Comparison of ENCODE assay signal across 15 mouse cellular contexts in the genomic region with DNA sequence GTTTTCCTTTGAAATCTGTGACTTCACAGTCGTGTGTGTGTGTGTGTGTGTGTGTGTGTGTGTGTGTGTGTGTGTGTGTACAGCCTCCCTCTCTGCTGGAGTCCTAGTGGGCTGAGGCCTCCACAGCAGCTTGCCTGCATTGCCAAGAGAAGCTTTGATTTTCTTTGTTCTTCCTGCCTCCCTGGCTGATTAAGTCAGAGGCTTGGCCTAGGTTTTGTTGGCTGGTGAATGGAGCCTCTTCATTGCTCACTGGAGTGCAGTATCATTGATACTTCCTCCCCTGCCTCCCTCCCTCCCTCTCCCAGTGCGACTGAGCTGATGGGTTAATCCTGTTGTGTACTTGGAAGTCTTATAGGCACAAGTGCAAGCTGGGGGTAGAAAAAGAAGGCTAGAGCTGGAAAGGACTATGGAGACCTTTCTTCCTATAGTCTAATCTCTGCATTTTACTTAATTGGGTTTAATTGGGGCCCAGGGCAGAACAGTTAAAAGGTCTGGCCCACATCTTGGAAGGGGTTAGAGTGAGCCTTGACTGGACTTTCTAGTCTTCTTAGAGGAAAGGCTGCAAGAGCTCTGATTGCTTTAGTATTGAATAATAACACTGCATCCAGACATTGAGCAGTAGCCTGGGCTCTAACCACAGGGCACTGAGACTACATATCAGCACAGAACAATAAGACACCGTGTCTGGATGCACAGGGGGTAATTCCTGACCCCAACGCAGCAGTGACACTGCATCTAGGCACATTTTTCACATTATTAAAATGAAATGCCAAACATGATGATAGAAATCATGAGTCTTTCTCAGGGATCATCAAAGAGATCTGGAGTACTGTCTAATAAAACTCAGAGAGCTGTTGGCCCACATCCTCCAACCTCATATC.
DNase-seq lines count a peak whose midpoint lies in the region; ATAC-seq lines count a peak whose summit lies in the region.
"Had no signal": no experiment of that assay in that cellular context is flagged by ENCODE, and none has a peak within 500 bp of the region (broad histone marks: within the 10 kb centered on the region; RNA-seq: fewer than 3 reads in every experiment).

No protein-coding gene starts in this region.

- H3K9me3 ChIP-seq in embryonic facial prominence, embryonic 12.5 days: no peaks in the 10 kb centered on the region
- H3K9me3 ChIP-seq in hindbrain, embryonic 13.5 days: no peaks in the 10 kb centered on the region
- H3K9me3 ChIP-seq in midbrain, embryonic 13.5 days: no peaks in the 10 kb centered on the region
- H3K9me3 ChIP-seq: heart, embryonic 13.5 days; liver, embryonic 15.5 days had no signal

- DNase-seq in Muller cell, postnatal 12 days (ENCODE audit: inconsistent ontology term): peak; percentile 78
- DNase-seq in gastrocnemius, postnatal 4 days (ENCODE audit: low spot score in 2 of 2): no peak
- no peak for DNase-seq in kidney, postnatal 10 days
- DNase-seq: adrenal gland, postnatal 25 days; cerebellum, adult 9-11 months had no signal

- H3K27ac ChIP-seq in embryonic facial prominence, embryonic 12.5 days: no peak overlapping the region
- H3K27ac ChIP-seq in hindbrain, embryonic 13.5 days: peak overlapping the region; percentile 66
- peak overlapping the region; percentile 56 for H3K27ac ChIP-seq in midbrain, embryonic 13.5 days
- H3K27ac ChIP-seq: heart, embryonic 13.5 days; liver, embryonic 15.5 days had no signal

- H3K4me2 ChIP-seq in embryonic facial prominence, embryonic 12.5 days (replicated peaks): no peak overlapping the region
- H3K4me2 ChIP-seq in hindbrain, embryonic 13.5 days: no peak overlapping the region
- H3K4me2 ChIP-seq in midbrain, embryonic 13.5 days (replicated peaks): no peak overlapping the region
- H3K4me2 ChIP-seq: heart, embryonic 13.5 days; liver, embryonic 15.5 days had no signal

- 47% methylated on average over 4 of the region's 4 CpGs for WGBS in embryonic facial prominence, embryonic 12.5 days
- 25% methylated on average over 4 of the region's 4 CpGs for WGBS in hindbrain, embryonic 13.5 days
- 10% methylated on average over 4 of the region's 4 CpGs for WGBS in midbrain, embryonic 13.5 days

- no peaks in the 10 kb centered on the region for H3K27me3 ChIP-seq in embryonic facial prominence, embryonic 12.5 days
- no peaks in the 10 kb centered on the region for H3K27me3 ChIP-seq in hindbrain, embryonic 13.5 days
- H3K27me3 ChIP-seq in midbrain, embryonic 13.5 days: peaks cover 7% of the 10 kb centered on the region; the same call in 1 of the 2 replicates
- H3K27me3 ChIP-seq: heart, embryonic 13.5 days; liver, embryonic 15.5 days had no signal

- H3K4me1 ChIP-seq in embryonic facial prominence, embryonic 12.5 days: peaks cover 21% of the 10 kb centered on the region
- H3K4me1 ChIP-seq in hindbrain, embryonic 13.5 days (replicated peaks): peaks cover 14% of the 10 kb centered on the region
- peaks cover 31% of the 10 kb centered on the region for H3K4me1 ChIP-seq in midbrain, embryonic 13.5 days (replicated peaks)
- H3K4me1 ChIP-seq: heart, embryonic 13.5 days; liver, embryonic 15.5 days; megakaryocyte, embryonic 14.5 days had no signal

- ATAC-seq in embryonic facial prominence, embryonic 12.5 days (ENCODE audit: insufficient number of reproducible peaks, insufficient read depth, low FRiP score, low TSS enrichment): peak; percentile 65; the same call in 1 of the 2 replicates
- peak; percentile 73 for ATAC-seq in hindbrain, embryonic 13.5 days (ENCODE audit: low FRiP score)
- peak; percentile 94 for ATAC-seq in midbrain, embryonic 13.5 days
- ATAC-seq in megakaryocyte progenitor cell, adult 5-6 weeks (replicated peaks; ENCODE audit: poor library complexity): no peak
- ATAC-seq in megakaryocyte-erythroid progenitor cell, adult 5-6 weeks (replicated peaks; ENCODE audit: low FRiP score, low TSS enrichment, poor library complexity, severe bottlenecking): no peak
- ATAC-seq: intestine, postnatal 0 days; Patski had no signal

- H3K4me3 ChIP-seq in embryonic facial prominence, embryonic 12.5 days: no peak overlapping the region
- H3K4me3 ChIP-seq in hindbrain, embryonic 13.5 days: no peak overlapping the region
- no peak overlapping the region for H3K4me3 ChIP-seq in midbrain, embryonic 13.5 days (replicated peaks)
- H3K4me3 ChIP-seq: heart, embryonic 13.5 days; liver, embryonic 15.5 days; megakaryocyte, embryonic 14.5 days had no signal

- no peak overlapping the region for H3K9ac ChIP-seq in embryonic facial prominence, embryonic 12.5 days
- H3K9ac ChIP-seq in hindbrain, embryonic 13.5 days: no peak overlapping the region
- H3K9ac ChIP-seq in midbrain, embryonic 13.5 days (replicated peaks): no peak overlapping the region
- H3K9ac ChIP-seq: heart, embryonic 13.5 days; liver, embryonic 15.5 days had no signal

- no peaks in the 10 kb centered on the region for H3K36me3 ChIP-seq in embryonic facial prominence, embryonic 12.5 days
- no peaks in the 10 kb centered on the region for H3K36me3 ChIP-seq in hindbrain, embryonic 13.5 days
- H3K36me3 ChIP-seq in midbrain, embryonic 13.5 days: no peaks in the 10 kb centered on the region
- H3K36me3 ChIP-seq: heart, embryonic 13.5 days; liver, embryonic 15.5 days had no signal

Comparison
In these comparisons a context has a peak if more than half of its experiments do, and no peak if none do; other contexts are left out.
1. ATAC-seq: peak in embryonic facial prominence, embryonic 12.5 days (single experiment), hindbrain, embryonic 13.5 days (single experiment) and midbrain, embryonic 13.5 days (single experiment); none in megakaryocyte progenitor cell, adult 5-6 weeks (single experiment) and megakaryocyte-erythroid progenitor cell, adult 5-6 weeks (single experiment).